Mouse (Mus musculus) left cerebral cortex, adult 9 months (tissue): ENCODE results near the gene Fbxl7.
"Not testable (repeated sequence)": the region's sequence is repeated elsewhere in the genome, so short reads cannot be mapped to it uniquely, and the experiment has no call there.

Experiments
- DNase-seq, 2 experiments: peaks; one replicate each; pipeline ENCODE4 v3.0.0; 2022; ENCODE audit warnings: low spot score in 2 of 2

The Fbxl7 gene

DNA sequence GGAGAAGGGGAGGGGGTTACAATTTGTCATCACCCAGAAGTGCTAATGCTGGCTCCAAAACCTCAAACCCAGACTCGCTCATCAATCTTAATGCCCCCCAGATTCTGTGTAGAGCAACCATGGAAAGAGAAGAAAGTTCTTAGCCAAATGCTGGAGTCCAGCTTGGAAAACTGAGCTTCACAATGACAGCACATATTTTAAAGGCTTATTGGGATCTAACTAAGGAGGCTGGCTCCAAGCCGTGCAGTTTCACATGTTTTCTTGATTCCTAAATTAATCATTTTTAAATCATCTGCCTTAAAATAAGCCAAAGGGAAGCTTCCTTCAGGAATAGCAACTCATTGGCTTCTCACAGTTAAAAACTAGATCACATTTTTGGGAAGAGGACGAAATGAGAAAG, 82.5 kb downstream of the Fbxl7 start:
- DNase-seq, result no peak

DNA sequence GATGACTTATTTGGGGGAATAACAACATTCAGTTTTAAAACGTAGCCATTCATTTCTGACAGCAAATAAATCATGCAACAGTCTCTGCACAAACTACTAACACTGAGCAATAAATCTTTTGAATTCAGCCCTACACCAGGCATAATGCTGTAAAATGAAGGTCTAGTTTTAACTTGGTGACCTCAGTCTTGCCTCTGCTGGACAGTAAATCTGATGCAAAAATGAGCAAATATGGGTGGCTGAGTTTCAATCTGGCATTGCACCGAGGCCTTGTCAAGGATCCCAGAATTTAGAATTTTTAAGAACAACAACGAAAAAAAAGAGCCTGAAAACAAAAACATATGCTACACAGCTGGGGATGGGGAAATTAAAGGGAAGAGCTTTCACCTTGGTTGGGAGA, 85.8 kb downstream of the Fbxl7 start:
- DNase-seq, result no peak

DNA sequence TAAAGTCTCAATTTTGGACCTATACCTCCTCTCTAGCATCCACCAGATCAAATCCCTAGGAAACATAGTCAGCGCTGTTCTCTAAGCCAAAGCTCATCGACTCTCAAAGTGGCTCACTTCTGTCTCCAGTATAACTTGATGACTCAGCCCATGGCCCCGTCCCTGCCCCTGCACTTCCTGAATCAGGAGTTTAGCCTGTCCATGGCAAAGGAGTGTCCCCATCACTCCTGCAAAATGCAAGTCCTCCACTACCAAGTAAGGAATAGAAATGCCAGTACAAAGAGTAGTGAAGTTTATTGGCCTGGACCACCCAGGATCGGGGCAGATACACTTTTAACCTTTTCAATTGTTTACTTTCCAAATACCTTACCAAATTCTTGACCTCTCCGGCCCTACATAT, 91.3 kb downstream of the Fbxl7 start:
- DNase-seq, result no peak

DNA sequence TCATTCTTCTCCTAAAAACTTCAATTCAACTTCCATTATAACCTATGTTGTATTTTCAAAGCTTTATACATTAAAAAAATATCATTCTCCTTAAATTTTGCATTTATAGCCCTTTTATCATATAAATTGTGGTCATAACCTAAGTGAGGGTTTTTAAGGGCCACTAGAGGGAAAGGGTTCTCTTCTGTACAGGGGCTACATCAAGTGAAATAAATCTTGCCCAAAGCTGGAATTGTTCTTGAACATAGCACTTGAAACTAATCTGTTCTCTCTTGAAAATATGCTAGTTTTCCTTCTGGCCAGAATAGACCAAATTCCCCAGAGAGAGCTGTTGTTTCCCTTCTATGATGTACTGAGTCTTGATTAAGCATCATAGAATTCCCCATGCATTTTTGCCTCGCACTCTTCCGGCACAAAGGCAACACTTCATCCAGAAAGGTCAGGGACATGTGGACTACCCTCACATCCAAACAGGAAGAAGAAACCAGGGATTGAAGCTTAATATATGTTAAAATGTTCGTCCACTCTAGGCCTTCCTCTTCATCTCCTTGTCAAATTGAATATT, 95.8 kb downstream of the Fbxl7 start:
- DNase-seq, result no peak

DNA sequence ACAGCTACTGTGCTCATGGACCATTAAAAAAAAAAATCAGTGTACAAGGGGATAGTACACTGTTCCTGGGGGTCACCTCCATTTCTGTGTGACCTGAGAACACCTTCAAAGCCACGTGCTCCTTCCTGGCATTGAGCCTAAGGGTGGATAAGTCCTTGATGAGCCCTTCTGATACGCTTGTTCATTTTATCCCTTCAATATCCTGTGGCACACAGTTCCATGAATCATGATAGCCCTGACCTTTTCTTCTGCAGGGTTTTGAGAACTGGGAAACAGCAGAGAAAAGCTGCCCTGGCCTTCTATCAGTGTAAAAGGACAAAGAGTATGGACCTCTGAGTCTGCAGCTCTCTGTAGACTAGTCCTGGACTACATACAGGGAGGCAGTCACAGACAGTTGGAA, 99.4 kb downstream of the Fbxl7 start:
- no peak for DNase-seq

DNA sequence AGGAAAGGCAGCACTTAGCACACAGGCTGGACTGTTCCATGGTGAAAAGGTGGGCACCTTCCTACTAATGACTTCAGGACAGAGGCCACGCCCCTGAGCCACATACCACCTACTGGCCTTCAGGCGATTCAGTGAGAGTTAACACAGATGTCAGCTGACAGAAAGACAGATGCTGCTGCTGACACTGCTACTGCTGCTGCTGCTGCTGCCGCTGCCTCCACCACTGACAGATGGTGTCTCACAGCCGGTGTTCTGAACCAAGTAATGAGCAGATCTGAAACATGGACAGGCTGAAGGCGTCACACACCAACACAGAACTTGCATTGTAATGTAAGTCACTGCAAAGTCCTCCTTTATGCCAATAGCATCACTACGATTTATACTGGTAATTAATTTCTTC, 99.9 kb downstream of the Fbxl7 start:
- DNase-seq, result peak; percentile 9 to 62

DNA sequence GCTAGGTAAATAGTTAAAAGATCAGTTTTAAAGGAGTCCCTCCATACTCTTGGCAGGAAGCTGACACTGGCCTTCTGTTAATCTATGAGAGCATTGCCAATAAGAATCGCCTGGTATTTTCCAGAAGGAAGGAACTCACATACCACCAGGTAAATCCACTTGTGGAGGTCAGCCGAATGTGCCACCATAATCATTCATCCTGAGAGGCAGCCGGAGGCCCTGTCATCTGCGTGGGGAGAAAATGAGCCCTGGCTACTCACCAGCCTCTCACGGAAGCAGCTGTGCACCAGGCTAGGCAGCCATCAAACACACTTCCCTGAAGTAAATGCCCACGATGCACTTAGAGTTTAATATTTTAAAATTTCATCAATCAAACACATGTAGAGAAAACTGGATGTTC, 108.2 kb downstream of the Fbxl7 start:
- no peak for DNase-seq

DNA sequence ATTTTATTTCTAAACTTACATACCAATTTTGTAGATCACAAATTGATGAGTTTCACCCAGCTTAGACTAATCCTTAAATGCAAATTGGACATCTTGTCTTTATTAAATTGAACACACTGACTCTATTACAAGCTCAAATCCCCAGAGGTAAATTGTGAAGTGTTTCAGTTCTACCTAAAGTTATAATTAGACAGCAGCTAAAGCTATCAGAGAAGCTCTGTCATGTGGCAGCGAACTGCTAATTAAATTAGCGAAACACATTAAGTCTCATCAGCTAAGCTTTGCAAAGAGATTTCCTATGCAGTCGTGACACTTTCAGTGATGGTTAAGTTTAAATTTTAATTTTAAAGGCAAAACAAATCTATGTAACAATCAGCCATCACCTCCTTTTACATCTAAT, 114.8 kb downstream of the Fbxl7 start:
- no peak for DNase-seq

DNA sequence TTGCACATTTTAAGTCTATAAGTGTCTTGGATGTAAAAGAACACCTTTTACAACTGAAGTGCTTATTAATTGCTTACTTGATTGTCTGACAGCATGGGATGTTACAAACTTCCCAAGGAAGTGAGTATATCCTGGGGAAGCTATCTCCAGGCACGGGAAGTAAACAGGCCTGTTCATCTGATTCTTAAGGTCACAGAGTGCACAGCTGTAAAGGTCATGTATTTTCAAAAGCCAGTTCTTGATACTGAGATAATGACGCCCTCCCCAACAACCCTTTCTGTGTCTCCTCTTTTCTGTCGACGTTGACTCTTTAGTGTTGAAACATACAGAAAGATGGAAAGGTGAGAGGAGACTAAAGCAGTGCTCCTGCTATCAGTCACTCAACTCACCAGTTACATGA, 116.3 kb downstream of the Fbxl7 start:
- DNase-seq, result no peak

DNA sequence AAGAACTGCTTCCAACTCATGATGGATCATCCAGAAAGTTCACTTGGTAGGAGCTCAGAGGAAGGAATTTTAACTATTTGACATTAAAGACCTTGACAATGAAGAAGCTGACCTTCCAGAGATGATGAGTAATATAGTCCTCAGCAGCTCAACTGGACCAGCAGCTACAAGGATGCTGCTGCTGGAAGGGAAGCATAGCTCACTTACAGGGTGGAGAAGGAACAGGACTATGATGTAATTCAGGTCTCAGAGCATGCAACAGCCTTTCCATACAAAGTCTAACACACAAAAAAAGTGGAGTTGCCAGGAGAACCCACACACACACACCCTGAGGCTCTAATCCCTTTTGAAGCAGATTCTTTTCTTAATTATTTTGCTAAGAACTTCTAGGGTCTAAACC, 119.7 kb downstream of the Fbxl7 start:
- DNase-seq, result no peak

DNA sequence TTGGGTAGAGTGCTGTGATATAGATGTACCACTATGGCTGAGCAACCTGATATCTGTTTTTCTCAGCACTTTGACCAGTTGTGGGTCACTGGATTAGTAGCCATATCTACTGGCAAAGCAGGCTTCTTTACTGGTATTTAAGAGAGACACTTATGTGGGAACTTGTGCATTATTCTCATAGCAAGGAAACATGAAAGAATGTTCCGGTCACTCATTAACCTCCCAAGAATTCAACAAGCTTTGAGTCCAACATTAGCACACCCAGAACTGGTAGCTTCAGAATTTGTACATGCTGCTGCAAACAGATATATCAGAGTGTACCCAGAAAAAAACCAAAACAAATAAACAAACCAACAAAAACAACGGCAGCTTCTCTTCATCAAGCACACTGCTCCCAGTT, 120.5 kb downstream of the Fbxl7 start:
- no peak for DNase-seq

DNA sequence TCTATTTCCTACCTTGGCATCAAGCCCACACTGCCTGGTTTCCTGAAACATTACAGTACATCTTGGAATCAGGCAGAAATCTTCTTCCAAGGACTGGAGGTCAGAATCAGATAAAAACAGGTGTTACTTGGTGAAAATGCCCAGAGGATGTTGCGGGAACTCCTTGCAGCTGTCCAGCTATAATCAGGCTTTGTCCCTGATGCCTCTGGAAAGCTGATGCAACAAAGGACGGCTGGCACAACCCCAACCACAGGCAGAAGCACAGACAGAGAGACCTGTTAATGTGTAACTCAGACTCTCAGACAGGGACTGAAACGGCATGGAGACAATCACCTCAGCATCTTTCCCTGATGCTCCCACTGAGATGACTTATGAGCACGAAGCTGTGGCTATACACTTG, 133.7 kb downstream of the Fbxl7 start:
- no peak for DNase-seq

DNA sequence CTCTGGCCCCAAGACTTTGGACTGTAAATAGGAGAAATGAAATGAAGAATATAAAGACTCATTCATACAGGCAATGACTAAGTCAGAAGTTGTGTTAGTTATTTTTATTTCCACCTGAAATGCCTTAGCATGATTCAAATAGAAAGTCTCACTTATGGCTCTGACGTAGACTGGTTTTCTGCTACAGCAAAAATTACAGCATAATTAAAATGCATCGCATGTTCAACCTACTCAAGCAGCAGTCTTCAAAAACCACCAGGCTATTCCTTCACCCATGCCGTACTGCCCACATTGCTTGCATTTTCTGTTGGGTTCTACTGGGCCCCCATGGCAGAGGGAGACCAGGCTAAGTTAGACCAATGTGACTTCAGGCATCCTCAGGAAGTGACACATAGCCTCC, 146.9 kb downstream of the Fbxl7 start:
- DNase-seq, result no peak

DNA sequence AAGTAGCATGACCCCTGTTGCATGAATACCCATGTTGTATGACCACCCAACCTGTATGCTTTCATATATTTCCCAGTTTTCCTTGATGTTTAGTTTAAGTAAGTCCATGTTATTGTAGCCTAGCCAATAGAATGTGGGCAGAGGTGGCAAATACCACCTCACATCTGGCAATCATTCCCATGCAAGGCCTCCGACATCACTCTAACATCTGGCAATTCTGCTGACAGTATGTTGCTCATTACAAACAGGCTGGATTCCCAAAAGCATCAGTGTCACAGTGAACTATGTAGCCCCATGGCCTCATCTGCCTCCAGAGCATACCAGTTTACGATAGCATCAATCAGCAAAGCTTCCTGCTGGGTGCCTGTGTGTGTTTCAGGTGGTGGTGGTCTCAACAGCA, 163.0 kb downstream of the Fbxl7 start:
- DNase-seq, result no peak

DNA sequence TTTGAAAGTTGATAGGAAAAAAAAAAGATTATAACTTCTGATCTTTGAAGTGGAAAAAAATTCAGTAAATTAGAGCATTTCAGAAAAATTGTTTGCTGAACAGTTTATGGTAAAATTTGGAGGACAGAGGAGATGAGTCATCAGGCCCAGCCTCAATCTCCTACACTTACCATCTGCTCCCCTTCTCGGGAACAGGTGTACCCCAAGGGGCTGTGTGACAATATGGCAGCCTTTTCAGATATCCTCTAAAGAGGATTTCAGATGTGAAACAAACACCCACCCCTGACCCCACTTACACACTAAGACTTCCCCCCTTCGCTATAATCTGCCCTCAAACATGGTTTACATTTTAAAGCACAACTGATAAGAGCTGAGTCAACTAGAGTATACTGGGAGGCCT, 164.6 kb downstream of the Fbxl7 start:
- DNase-seq, result peak in 1 of 2 experiments; percentile 72

DNA sequence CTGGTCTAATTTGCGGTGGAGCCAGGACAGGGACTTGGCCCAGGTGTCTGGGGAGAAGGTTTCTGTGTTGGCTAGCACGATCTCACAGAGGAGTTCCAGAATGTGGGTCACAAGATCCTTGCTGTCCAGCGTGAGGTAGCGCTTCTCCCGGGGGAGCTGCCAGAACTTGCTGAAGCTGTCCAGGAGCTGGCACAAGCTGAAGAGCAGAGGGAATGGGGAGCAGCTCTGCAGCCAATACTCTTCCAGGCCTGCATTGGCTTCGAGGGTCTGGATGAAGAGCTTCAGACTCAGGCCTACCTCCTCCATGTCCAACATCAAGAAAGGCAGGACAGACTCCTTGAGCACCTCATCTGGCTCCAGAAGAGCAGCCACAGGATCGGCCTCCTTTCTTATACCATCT, 166.0 kb downstream of the Fbxl7 start:
- not testable (repeated sequence) for DNase-seq

DNA sequence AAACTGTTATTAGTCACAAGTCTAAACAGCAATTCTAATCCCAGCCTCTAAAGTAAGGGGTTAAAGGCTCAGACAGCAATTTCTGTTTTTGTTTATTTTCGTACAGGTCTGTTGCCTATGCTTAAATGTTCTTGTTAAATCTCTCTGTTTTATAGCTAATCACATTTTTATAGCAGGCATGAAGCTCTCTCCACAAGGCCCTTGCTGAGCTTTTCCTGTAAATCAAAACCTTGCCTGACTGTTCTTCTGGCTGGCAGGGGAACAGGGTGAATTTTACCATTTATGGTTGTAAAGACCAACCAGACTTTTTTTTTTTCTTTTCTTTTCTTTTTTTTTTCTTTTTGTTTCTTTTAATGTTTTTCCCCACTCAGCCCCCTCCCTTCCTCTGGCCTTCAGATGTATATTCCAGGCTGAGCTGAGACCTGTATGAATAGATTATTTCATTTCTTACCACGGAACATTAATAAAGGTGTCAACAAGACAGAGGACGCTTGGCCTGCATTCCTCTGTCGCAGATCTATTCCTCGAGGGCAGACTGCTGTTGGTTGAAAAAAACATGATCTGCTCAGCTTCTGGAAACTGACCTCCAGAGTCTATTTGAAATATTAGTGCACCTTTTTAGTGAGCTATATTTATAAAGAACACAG, 176.9 kb downstream of the Fbxl7 start:
- no peak for DNase-seq

DNA sequence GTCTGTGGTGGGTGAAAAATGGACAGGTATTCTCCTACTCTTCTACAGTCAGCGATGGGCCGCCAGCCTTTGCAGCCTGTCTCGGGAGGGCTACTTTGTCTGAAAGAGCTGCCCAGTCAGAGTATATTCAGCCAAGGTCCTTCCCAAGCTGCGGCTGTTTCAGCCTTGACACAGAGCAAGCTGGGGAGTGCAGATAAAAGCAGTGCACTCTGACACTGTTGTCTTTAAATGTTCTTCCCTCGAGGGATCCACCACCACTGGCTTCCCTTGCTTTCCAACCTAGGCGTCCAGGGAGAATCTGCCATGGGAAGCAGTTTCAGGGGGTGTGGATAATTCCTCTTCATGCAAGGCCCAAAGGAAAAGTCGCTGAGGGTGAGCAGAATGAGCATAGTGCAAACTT, 177.4 kb downstream of the Fbxl7 start:
- no peak for DNase-seq

DNA sequence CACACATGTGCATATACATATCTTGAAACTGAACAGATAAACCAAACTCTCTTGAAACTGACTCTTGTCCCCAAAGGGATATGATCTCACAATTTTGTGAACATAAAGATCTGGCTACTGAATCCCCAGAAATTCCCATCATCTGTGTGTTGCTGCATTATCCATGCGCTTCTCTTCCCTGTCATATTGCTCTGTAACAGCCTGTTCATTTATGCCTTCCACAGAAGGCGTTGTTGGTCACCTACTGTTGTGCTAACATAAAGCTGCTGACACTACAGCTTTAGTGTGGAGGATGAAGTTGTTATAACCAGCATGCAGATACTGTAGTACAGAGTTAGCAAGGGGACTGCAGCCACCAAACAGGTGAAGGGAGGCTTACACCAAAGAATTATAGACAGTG, 179.2 kb downstream of the Fbxl7 start:
- no peak for DNase-seq

DNA sequence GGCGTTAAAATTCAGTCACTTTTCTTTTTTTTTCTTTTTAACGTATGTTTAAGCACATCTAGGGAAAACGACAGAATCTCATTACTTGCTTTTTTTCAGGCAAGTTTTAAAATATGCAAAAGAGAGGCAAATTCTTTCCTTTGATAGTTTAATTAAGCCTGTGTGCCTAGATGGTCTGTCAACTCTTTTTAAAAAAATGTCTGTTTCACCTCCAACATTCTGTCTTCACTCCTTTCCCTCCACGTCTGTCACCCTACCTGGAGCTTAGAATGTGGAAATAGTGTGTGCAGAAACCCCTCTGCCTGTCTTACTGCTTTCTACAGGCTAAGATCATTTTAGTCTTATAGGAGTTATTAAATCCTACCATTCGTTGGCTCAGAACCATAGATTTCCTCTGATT, 179.7 kb downstream of the Fbxl7 start:
- DNase-seq, result no peak

DNA sequence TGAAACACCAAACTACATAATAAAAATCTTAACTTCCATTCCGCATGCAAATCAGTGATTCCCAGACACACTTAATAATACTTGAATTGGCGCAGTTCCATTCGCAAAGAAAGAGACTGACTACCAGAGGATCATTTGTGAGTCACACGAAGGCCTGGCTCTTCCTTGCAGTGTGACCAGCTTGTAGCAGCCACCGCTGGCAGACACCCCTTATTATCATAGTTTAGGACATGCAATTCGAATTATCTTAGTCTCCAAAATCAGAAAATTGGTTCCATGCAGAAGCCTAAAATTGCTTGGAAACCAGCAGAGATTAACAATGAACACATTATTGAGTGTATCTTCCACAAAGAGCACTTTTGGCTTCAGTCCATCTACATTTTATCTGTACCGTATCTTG, 183.1 kb downstream of the Fbxl7 start:
- DNase-seq, result no peak

DNA sequence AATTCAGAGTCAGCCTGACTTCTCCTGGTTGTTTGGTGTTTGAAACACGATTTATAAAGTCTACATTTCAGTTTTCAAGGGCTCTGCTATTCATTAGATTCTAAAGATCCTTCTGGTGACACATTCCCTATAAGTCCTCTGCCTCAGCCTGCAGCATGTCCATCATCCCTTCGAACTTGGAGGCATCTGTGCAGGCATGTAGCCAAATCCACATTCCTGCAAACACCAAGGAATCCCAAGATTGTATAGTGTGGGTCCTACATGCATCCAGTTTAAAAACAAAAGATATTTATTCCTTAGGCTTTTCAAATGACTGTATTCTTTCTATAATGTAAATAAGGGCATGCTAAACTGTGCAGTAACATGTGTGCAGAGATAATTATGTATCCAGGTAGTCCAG, 190.4 kb downstream of the Fbxl7 start:
- no peak for DNase-seq

DNA sequence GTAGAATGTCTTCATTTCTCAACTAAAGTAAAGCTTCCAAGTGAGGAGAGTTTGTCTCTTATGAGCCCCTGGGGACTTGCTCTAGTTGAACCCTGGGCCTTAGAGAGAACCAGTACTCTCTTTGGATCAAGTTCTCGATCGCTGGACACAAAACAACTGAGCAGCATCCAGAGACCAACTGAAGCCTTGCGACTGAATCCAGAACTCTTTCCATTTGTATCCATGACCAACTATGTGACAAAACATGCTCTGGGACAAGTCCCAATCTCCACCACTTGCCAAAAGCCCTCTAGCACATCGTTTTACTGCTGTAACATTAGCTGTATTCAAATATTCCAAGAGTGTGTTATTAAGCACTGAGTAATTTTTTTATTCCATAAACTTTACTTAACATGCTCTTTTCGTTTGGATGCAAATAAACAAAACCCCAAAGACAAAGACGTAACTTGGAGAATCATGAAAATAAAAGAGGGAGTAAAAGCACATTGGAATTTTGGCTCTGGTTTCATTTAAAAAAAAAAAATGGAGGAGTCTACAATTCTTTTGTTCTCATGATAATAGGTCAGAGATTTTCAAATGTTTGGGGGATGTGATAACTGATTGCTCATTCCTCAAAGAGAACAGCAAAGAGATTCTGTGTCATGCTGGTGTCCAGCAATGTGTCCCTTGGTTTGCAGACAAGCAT, 192.1 kb downstream of the Fbxl7 start:
- DNase-seq, result no peak
